Mouse (Mus musculus) stomach, postnatal 0 days (tissue): ENCODE measurements around the gene Creg1. TPM values are rescaled to one million over a fixed set of nuclear protein-coding genes. Genes with fewer than 3 reads are reported as not detected.
A peak's percentile ranks its signal among the peaks of the same experiment; 100 is the strongest.

Experiments
- ATAC-seq: fragments of 200-750 bp; cut with Nextera tagmentation; 2 replicates; pipeline ENCODE4 v1.8.0; 2017; ENCODE audit not compliant: low FRiP score, low TSS enrichment
- DNase-seq: peaks from one replicate; pipeline ENCODE4 v3.0.0-alpha.2; 2016; ENCODE audit warnings: low spot score
- H3K27ac ChIP-seq: fragments of 300-500 bp; sonication (generic); replicated peaks from 2 replicates; pipeline ENCODE4 v1.5.1; 2014; ENCODE audit warnings: mild to moderate bottlenecking, control low read depth
- H3K27me3 ChIP-seq: fragments of 300-500 bp; sonication (generic); 2 replicates; pipeline ENCODE4 v1.6.1; 2014; ENCODE audit warnings: low read length; ENCODE audit not compliant: control insufficient read depth, insufficient read depth
- H3K36me3 ChIP-seq: fragments of 300-500 bp; sonication (generic); 2 replicates; pipeline ENCODE4 v1.6.1; 2014; ENCODE audit warnings: low read length, mixed read lengths; ENCODE audit not compliant: control insufficient read depth, insufficient read depth
- H3K4me1 ChIP-seq: fragments of 300-500 bp; sonication (generic); replicated peaks from 2 replicates; pipeline ENCODE4 v1.6.1; 2014; ENCODE audit warnings: antibody characterized with exemption; ENCODE audit not compliant: control insufficient read depth, insufficient read depth
- H3K4me2 ChIP-seq: fragments of 300-500 bp; sonication (generic); replicated peaks from 2 replicates; pipeline ENCODE4 v1.6.1; 2014; ENCODE audit warnings: low read depth, mild to moderate bottlenecking, control low read depth, moderate library complexity
- H3K4me3 ChIP-seq: fragments of 300-500 bp; sonication (generic); 2 replicates; pipeline ENCODE4 v1.5.1; 2014; ENCODE audit warnings: low read depth, low read length, control low read depth
- H3K9ac ChIP-seq: fragments of 300-500 bp; sonication (generic); 2 replicates; pipeline ENCODE4 v1.6.1; 2014; ENCODE audit warnings: mild to moderate bottlenecking, low read length, control low read depth, mixed read lengths
- H3K9me3 ChIP-seq: fragments of 300-500 bp; sonication (generic); 2 replicates; pipeline ENCODE4 v1.6.1; 2016; ENCODE audit warnings: low read length; ENCODE audit not compliant: control insufficient read depth
- CTCF ChIP-seq: IDR thresholded peaks from 2 replicates; pipeline ENCODE4 v1.5.1; 2016; ENCODE audit warnings: antibody characterized with exemption, low read depth, mild to moderate bottlenecking, moderate library complexity
- EP300 ChIP-seq: optimal IDR thresholded peaks from 2 replicates; pipeline ENCODE3; 2016; ENCODE audit warnings: antibody characterized with exemption
- WGBS: fragments of 180-500 bp; shearing (Covaris S2); extraction: QIAGEN DNeasy Blood & Tissue Kit; methylation state at CpG from one replicate; pipeline ENCODE4 v1.1.7; 2014; 5-methylcytosine and 5-hydroxymethylcytosine counted together
- polyA plus RNA-seq: library from polyadenylated mRNA; unstranded; fragments of >200 nt; fragmentation: Nextera tagmentation; extraction: Ambion mirVana; gene quantifications from 2 replicates; pipeline ENCODE4 v1.2.1, GENCODE M21; 2015

Gene Creg1
- polyA plus RNA-seq, 1 experiment from 2014 or later = 139 TPM

DNA sequence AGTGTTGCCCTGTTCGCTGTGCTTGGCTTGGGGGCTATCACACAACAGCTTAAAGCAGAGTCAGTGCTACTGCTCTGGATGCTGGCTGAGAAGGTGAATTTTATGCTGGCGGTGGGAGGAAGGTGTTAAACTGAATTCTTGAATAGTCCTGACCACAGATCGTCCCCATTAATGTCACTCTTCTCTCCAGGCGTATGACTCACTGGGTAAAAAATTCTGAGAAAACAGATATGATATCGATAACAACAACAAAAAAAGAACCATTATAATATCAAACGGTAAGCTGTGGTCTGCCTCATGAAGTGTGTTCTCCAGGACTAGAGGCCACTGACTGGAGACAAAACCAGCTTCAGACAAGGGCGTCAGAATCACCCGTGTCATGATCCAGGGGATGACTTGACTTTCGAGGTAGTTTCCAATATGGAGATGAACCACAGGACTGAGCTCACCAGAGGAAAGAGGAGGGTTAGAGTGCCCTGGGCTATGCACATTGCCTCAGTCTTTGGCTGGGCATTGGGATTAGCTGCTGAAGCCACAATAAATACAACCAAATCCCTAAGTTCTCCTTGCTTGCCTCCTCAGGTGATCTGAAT lies 40.9 kb upstream of the Creg1 start:
- Histone ChIP-seq H3K36me3 (no peaks in the 10 kb centered on the region), H3K4me2 (no peak overlapping the region), H3K4me1 (no peaks in the 10 kb centered on the region), H3K27me3 (no peaks in the 10 kb centered on the region), H3K27ac (no peak overlapping the region), H3K4me3 (no peak overlapping the region), H3K9ac (no peak overlapping the region), H3K9me3 (no peaks in the 10 kb centered on the region)
- TF ChIP-seq CTCF (no peak), EP300 (no peak)
- WGBS = 86% methylated on average over 9 of the region's 9 CpGs
- no peak for DNase-seq
- ATAC-seq = no peak

DNA sequence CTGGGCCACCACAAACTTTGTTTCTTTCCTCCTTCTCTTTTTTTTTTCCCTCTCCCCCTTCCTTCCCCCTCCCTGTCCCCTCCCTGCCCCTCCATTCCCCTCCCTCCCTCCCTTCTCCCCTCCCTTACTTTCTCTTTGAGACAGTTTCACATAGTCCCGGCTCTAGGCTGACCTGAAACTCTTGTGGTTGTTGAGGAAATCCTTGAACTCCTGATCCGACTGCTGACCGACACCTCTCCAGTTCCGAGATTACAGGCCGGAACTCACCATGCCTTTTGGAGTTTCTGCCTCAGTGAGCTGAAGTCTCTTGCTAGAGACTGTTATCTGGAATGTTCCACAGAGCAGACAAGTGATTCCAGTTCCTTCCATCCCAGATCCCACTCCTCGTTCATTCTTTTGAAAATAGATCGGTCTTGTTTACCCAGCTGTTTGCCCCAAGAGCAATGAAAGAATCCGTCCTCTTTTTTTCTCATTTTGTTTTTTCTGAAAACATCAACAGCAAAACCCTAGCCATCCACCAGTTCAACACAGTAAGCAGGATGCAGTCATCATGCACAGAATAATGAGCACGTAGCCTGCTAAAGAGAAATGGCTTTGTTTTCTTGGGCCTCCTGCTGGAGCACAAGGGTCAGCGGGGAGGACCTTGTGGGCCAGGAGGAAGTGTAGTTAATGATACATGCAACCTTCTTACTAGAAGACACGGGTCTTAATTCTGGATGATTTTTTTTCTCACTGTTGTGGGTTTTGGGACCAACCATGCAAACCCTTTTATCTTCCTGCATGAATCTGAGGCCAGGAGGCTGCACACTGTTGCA lies 39.1 kb upstream of the Creg1 start:
- H3K27ac ChIP-seq = no peak overlapping the region
- ATAC-seq (no peak), DNase-seq (no peak)
- H3K36me3 ChIP-seq = no peaks in the 10 kb centered on the region
- no peaks in the 10 kb centered on the region for H3K4me1 ChIP-seq
- no peaks in the 10 kb centered on the region for H3K27me3 ChIP-seq
- no peak overlapping the region for H3K4me3 ChIP-seq
- no peak overlapping the region for H3K4me2 ChIP-seq
- no peak overlapping the region for H3K9ac ChIP-seq
- 61% methylated on average over 11 of the region's 11 CpGs for WGBS
- no peak for TF ChIP-seq EP300
- TF ChIP-seq CTCF = no peak
- no peaks in the 10 kb centered on the region for H3K9me3 ChIP-seq

DNA sequence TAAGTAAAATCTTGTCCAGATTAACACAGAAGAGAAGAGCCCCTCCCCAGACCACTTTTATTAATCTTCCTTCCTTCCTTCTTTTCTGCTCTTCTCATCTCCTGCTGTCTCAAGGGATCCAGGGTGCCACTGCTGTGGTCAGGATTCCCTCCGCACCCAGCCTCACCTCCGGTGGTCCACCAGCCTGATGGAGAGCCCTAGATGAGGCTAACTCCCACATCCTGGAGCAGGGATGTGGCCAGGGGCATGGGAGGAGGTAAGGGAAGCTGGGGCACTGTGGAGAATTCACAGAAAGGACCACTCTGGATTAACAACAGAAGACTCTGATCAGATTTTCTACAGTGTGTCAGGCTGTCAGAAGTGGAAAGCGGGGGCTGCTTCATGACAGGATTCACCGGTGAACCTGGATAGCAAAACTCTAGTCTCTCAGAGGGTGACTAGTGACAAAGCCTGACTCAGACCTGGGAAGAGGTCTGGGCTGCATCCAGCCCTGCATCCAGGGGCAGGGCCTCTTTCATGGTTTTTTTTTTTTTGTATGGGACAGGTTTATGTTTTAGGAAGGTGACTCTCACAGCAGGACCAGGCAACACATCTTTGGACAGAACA lies 38.4 kb upstream of the Creg1 start:
- WGBS = 92% methylated on average over 4 of the region's 4 CpGs
- Histone ChIP-seq H3K4me1 (no peaks in the 10 kb centered on the region), H3K9ac (no peak overlapping the region), H3K27ac (no peak overlapping the region), H3K4me3 (no peak overlapping the region), H3K36me3 (no peaks in the 10 kb centered on the region), H3K27me3 (no peaks in the 10 kb centered on the region), H3K9me3 (no peaks in the 10 kb centered on the region), H3K4me2 (no peak overlapping the region)
- ATAC-seq (no peak), DNase-seq (no peak)
- TF ChIP-seq EP300 = no peak

DNA sequence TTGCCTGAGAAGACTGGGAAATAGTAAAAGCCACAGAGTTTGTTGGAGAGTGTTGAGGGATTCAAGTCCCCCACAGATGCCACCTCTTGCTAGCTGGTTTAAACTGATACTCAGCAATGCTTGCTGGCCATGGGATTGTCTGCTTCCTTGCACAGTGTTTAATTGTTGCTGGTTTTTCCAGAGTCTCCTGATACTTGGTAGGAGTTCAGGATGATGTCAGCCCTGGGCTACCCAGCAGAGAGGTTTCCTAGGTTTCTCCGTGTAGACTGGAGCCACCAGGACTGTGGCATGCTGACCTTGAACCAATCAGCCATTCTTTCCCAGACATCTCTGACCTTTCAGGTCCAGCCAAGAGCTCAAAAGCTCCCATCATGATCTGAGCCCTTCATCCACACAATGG lies 36.6 kb upstream of the Creg1 start:
- 0 out of 2 replicates have a peak overlapping the region, but pooled peaks have one; percentile 18 for H3K27ac ChIP-seq
- no peak overlapping the region for H3K4me2 ChIP-seq
- DNase-seq = no peak
- 33% methylated on average over 1 of the region's 1 CpGs for WGBS
- no peaks in the 10 kb centered on the region for H3K27me3 ChIP-seq
- H3K36me3 ChIP-seq = no peaks in the 10 kb centered on the region
- no peak for ATAC-seq
- H3K9ac ChIP-seq = no peak overlapping the region
- H3K4me3 ChIP-seq = no peak overlapping the region
- TF ChIP-seq EP300 (no peak), CTCF (no peak)
- H3K9me3 ChIP-seq = no peaks in the 10 kb centered on the region
- H3K4me1 ChIP-seq = no peaks in the 10 kb centered on the region

DNA sequence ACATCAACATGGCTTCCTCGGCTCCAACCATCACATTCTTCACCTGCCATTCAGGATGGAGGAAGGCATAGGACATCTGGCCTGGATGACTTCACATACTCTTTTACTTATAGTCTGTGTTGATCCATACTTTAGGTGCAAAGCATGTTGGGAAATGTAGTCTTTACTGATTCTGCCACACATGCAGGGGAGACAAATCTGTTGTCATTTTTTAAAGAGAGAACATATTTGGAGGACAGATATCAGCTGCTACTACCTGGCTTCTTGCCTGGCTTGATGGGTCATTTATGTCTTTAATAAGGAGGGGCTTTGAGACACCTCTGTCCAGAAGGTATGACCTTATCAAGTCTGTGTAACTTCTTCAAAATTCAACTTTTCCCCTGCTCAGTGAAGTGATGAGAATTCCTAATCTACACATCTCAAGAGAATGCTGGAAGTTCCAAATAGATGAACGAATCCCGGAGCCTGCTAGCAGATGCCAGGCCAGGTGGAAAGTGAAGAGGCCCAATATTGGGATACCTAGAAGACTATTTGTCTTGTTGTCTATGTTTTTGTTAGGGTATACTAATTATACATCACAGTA lies 35.4 kb upstream of the Creg1 start:
- no peaks in the 10 kb centered on the region for H3K4me1 ChIP-seq
- H3K27ac ChIP-seq = no peak overlapping the region
- H3K4me2 ChIP-seq = no peak overlapping the region
- no peak overlapping the region for H3K4me3 ChIP-seq
- TF ChIP-seq CTCF (no peak), EP300 (no peak)
- no peaks in the 10 kb centered on the region for H3K27me3 ChIP-seq
- DNase-seq (no peak), ATAC-seq (no peak)
- H3K9me3 ChIP-seq = no peaks in the 10 kb centered on the region
- 83% methylated on average over 3 of the region's 3 CpGs for WGBS
- H3K9ac ChIP-seq = no peak overlapping the region
- H3K36me3 ChIP-seq = no peaks in the 10 kb centered on the region
